Mouse (Mus musculus): ENCODE data around the gene Tmem9.

Gene Tmem9

GRCm38 (mm10) chr1:136007211-136008158 is at the start of gene Tmem9:
Gene Tmem9, plus strand, starts transcription at chr1:136008150.
- peak; percentile 93 to 96 for DNase-seq

- DNase-seq = peak; percentile 12 to 53
Measured at GRCm38 (mm10) chr1:135958483-135958882, 49.5 kb upstream of the Tmem9 start.

- DNase-seq = no peak
Measured at GRCm38 (mm10) chr1:135963177-135963576, 44.8 kb upstream of the Tmem9 start.

GRCm38 (mm10) chr1:135964561-135964960 is 43.4 kb upstream of the Tmem9 start:
- DNase-seq = no peak

GRCm38 (mm10) chr1:135967739-135968138 is 40.2 kb upstream of the Tmem9 start:
- no peak for DNase-seq

- DNase-seq = no peak
Measured at GRCm38 (mm10) chr1:135970486-135970885, 37.5 kb upstream of the Tmem9 start.

GRCm38 (mm10) chr1:135972576-135972975 is 35.4 kb upstream of the Tmem9 start:
- no peak for DNase-seq

GRCm38 (mm10) chr1:135984105-135984504 is 23.8 kb upstream of the Tmem9 start:
- DNase-seq = peak; percentile 11 to 15

- DNase-seq = no peak
Measured at GRCm38 (mm10) chr1:135989876-135990275, 18.1 kb upstream of the Tmem9 start.

- peak; percentile 39 to 74 for DNase-seq
Measured at GRCm38 (mm10) chr1:135993470-135993869, 14.5 kb upstream of the Tmem9 start.

GRCm38 (mm10) chr1:135997537-135997936 is 10.4 kb upstream of the Tmem9 start:
- DNase-seq = no peak

- DNase-seq = no peak
Measured at GRCm38 (mm10) chr1:135999720-136000287, 8.1 kb upstream of the Tmem9 start.

- peak; percentile 47 to 74 for DNase-seq
Measured at GRCm38 (mm10) chr1:136001438-136001837, 6.5 kb upstream of the Tmem9 start.

GRCm38 (mm10) chr1:136006292-136006748 is 1.6 kb upstream of the Tmem9 start, which contains the start of gene Igfn1:
Gene Igfn1, minus strand, starts transcription at chr1:136006342.
- DNase-seq = no peak

- DNase-seq = no peak
Measured at GRCm38 (mm10) chr1:136008159-136008533, 196 bp downstream of the Tmem9 start.

- no peak for DNase-seq
Measured at GRCm38 (mm10) chr1:136010247-136010646, 2.3 kb downstream of the Tmem9 start.

GRCm38 (mm10) chr1:136013513-136013912 is 5.6 kb downstream of the Tmem9 start:
- DNase-seq = no peak

- DNase-seq = no peak
Measured at GRCm38 (mm10) chr1:136014796-136015502, 7.0 kb downstream of the Tmem9 start.

GRCm38 (mm10) chr1:136017307-136017706 is 9.4 kb downstream of the Tmem9 start:
- no peak for DNase-seq

- DNase-seq = peak; percentile 96 to 97
Measured at GRCm38 (mm10) chr1:136017907-136018313, 10.0 kb downstream of the Tmem9 start.

- DNase-seq = peak; percentile 62 to 77
Measured at GRCm38 (mm10) chr1:136018390-136019189, 10.6 kb downstream of the Tmem9 start.

GRCm38 (mm10) chr1:136030201-136030600 is 22.3 kb downstream of the Tmem9 start:
- no peak for DNase-seq

Measured in kidney, postnatal 36 days (tissue).